In genomic region chr10:86248807-86249206, GRCm38 (mm10) we compare ENCODE assay signal across 25 mouse cellular contexts.
"Had no signal": no experiment of that assay in that cellular context is flagged by ENCODE, and none has a peak within 500 bp of the region (broad histone marks: within the 10 kb centered on the region; RNA-seq: fewer than 3 reads in every experiment).

No protein-coding gene starts in this region.

- ATAC-seq: hindbrain, postnatal 0 days; intestine, embryonic 16.5 days; liver, embryonic 12.5 days had no signal

- H3K4me2 ChIP-seq: heart, embryonic 11.5 days; heart, embryonic 13.5 days; heart, embryonic 15.5 days; hindbrain, embryonic 13.5 days; hindbrain, embryonic 15.5 days; kidney, embryonic 15.5 days; limb, embryonic 13.5 days; limb, embryonic 15.5 days; liver, embryonic 12.5 days had no signal

- H3K4me1 ChIP-seq: heart, embryonic 15.5 days; hindbrain, embryonic 13.5 days; hindbrain, embryonic 15.5 days; kidney, embryonic 15.5 days; limb, embryonic 13.5 days; limb, embryonic 15.5 days; liver, embryonic 12.5 days had no signal

- H3K27ac ChIP-seq: heart, adult 2 months; heart, embryonic 13.5 days; heart, embryonic 15.5 days; hindbrain, embryonic 13.5 days; hindbrain, embryonic 15.5 days; hindbrain, postnatal 0 days; kidney, embryonic 15.5 days; kidney, postnatal 0 days; limb, embryonic 13.5 days; limb, embryonic 15.5 days; liver, embryonic 12.5 days had no signal

- H3K27me3 ChIP-seq: heart, embryonic 15.5 days; hindbrain, embryonic 13.5 days; hindbrain, embryonic 15.5 days; kidney, embryonic 15.5 days; limb, embryonic 13.5 days; limb, embryonic 15.5 days; liver, embryonic 12.5 days had no signal

- H3K36me3 ChIP-seq: heart, embryonic 13.5 days; heart, embryonic 15.5 days; hindbrain, embryonic 13.5 days; hindbrain, embryonic 15.5 days; kidney, embryonic 15.5 days; limb, embryonic 13.5 days; limb, embryonic 15.5 days; liver, embryonic 12.5 days had no signal

- H3K4me3 ChIP-seq: heart, adult 2 months; heart, embryonic 13.5 days; heart, embryonic 15.5 days; hindbrain, embryonic 13.5 days; hindbrain, embryonic 15.5 days; kidney, embryonic 15.5 days; limb, embryonic 13.5 days; limb, embryonic 15.5 days; liver, embryonic 12.5 days had no signal

- H3K9ac ChIP-seq: heart, embryonic 13.5 days; heart, embryonic 15.5 days; hindbrain, embryonic 13.5 days; hindbrain, embryonic 15.5 days; kidney, embryonic 15.5 days; limb, embryonic 13.5 days; limb, embryonic 15.5 days; liver, embryonic 12.5 days had no signal

- H3K9me3 ChIP-seq: heart, embryonic 13.5 days; heart, embryonic 15.5 days; hindbrain, embryonic 13.5 days; hindbrain, embryonic 15.5 days; kidney, embryonic 15.5 days; limb, embryonic 13.5 days; limb, embryonic 15.5 days; liver, embryonic 12.5 days had no signal

- DNase-seq: gastrocnemius, postnatal 10 days; gastrocnemius, postnatal 25 days; heart, postnatal 14 days; heart, postnatal 36 days; kidney, adult 11 months; kidney, adult 2 months; kidney, adult 9 months; kidney, postnatal 14 days; kidney, postnatal 36 days; layer of hippocampus, adult 9-11 months; layer of hippocampus, postnatal 36 days; left cerebral cortex, postnatal 4 days had no signal
